Mouse (Mus musculus) ES-CJ7 (cell line): ENCODE results near the gene Adamts14.

Experiments
- DNase-seq: peaks from one replicate; pipeline ENCODE4 v3.0.0; 2011; ENCODE audit warnings: low read depth, low spot score

Gene Adamts14

GRCm38 (mm10) chr10:61232858-61233567 lies 40.2 kb downstream of the Adamts14 start:
- DNase-seq, result no peak

DNA sequence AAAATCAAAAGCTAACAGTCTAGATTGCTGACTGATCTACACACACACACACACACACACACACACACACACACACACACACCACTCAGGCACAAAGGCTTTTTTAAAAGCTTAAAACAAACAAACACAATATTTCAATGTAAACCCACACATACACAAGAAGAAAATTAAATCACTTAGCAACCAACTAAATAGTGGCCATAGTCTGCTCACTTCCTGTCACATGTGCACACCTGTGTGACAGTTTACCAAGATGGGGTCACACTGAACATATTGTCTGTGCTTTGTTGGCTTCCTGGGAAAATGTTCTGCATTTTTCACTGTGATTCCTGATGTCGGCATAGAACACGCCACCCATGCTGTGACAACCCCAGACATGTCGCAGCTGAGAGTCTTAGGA lies 41.5 kb downstream of the Adamts14 start:
- DNase-seq, result no peak

GRCm38 (mm10) chr10:61226784-61227396 lies 46.3 kb downstream of the Adamts14 start:
- no peak for DNase-seq

DNA sequence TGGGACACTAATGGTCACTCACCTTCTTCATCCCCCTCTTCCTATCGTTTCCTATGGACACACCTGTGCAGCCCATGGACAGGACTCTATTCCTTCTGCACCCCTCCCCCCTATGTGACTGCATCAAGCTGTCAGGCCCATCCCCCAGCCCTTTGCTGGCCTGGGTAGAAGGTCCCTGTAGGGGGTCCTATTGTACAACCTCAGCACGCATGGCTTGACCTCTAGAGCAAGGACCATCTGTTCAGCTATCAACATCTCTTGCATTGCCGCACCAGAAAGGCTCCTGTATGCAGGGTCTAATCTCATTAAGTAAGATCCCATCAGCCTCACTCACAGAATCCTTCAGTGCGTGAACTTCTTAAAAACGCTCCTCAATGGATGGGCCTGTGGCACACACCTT lies 47.5 kb downstream of the Adamts14 start:
- peak; percentile 84 for DNase-seq

- peak; percentile 48 for DNase-seq
Measured at GRCm38 (mm10) chr10:61219318-61219717, 53.9 kb downstream of the Adamts14 start.

- DNase-seq, result no peak
Measured at GRCm38 (mm10) chr10:61216163-61216562, 57.1 kb downstream of the Adamts14 start.

GRCm38 (mm10) chr10:61215658-61216057 lies 57.6 kb downstream of the Adamts14 start:
- peak; percentile 66 for DNase-seq

GRCm38 (mm10) chr10:61212817-61213216 lies 60.4 kb downstream of the Adamts14 start:
- peak; percentile 73 for DNase-seq

- DNase-seq, result peak; percentile 90
Measured at GRCm38 (mm10) chr10:61211743-61212142, 61.5 kb downstream of the Adamts14 start.

DNA sequence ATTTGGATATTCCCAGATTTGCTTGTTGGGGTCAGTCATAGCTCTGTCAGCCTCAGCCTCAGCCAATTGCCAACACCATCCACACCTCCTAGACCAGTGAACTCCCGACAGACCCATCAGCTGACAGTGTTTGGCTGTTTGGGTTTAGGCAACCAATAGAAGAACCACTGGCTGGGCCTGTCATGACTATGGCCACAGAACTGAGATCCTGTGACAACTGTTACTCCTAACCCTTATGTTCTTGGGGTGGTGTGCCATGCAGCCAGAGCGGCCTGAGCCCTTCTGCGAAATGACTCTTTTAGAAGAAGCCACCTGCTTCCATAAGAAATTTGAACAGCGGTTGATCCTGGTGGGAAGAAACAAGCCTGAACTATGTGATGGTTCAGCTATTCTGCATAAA lies 62.1 kb downstream of the Adamts14 start:
- DNase-seq, result no peak

DNA sequence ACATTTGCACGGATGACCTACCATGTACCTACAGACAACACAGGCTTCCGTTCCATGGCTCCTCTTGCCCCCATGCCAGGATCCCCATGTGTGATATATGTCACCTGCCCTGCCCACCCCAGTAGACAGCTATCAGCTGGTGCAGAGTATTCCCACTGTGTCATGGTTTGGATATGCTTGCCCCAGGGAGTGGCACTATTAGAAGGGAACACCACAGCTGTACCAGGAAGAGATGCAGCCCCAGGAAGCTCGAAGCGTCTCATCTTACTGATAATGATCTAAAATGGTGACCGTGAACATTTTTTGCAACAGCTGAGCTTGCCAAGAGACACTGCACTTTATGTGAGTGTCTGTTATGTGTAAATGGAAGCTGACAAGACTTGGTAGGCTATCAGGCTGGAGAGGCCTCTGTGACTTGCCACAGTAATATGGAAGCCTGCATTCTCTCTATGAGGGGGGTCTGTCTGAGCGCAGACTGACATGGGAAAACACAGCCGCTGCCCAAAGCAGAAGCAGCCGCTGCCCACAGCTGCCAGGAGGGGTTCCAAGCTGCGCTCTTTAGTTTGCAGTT lies 65.0 kb downstream of the Adamts14 start:
- DNase-seq, result no peak

DNA sequence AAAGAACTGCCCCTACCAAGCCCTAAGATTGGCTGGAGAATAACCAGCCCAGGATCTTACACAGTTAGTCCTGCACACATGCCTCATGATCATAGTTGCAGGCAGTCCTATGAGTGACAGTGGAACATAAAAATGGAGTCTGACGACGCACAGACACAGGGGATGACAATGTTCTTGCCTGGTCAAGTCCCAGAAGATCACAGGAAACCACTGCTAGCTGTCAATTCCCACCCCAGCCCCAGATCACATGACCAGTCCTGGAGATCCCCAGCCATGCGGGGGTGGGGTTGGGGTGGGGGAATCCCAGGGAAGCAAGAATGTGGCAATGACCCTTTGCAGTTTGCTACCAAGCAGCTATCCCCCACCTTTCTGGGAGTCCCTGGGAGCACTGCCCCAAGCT lies 69.3 kb downstream of the Adamts14 start:
- no peak for DNase-seq

GRCm38 (mm10) chr10:61201596-61202318 lies 71.5 kb downstream of the Adamts14 start:
- DNase-seq, result no peak

DNA sequence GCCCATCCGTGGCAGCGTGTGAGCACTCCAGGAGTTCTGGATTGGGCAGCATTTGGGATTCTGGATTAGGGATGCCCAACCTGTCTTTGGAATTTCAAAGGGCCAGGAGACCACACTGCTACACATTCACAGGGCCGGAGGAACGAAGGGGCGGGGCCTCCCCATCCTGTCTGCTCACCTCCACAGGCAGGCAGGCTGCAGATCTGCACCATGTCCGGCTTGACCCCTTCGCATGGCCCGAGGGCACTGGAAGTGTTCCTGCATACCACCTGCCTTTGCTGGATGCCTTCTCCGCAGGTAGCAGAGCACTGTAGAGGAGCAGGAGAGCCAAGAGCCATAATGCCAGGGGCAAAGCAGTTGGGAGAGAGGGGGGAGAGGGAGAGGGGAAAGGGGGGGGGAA lies 72.2 kb downstream of the Adamts14 start:
- DNase-seq, result peak; percentile 61

DNA sequence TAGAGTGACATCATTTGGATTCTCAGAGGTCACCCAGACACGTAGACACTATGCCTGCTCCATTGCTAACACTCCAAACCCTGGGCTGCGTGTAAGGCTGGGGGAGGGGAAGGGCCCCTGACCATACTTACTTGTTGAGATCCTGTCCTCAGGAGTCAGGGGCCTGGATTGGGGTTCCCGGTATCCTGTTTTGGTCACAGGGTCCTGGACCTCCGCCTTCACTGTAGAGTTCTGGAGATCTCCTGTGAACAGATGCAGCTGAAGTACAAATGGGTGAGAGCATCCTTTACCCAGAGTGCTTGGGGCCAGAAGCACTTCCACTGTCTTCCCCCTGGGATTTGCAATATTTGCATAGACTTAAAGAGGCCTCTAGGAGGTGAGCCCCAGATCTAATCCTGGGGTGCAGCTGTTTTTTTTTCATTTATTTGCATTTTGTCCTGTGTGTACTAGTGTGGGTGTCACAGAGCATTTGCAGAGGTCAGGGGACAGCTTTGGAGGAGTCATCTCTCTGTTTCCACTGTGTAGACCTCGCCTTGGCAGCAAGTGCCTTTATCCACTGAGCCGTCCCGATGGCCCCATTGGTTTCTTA lies 72.9 kb downstream of the Adamts14 start:
- no peak for DNase-seq

GRCm38 (mm10) chr10:61199566-61200213 lies 73.5 kb downstream of the Adamts14 start:
- peak; percentile 87 for DNase-seq

GRCm38 (mm10) chr10:61195718-61196291 lies 77.4 kb downstream of the Adamts14 start:
- DNase-seq, result no peak

GRCm38 (mm10) chr10:61195216-61195615 lies 78.0 kb downstream of the Adamts14 start:
- no peak for DNase-seq

- DNase-seq, result no peak
Measured at GRCm38 (mm10) chr10:61194611-61195010, 78.6 kb downstream of the Adamts14 start.

- DNase-seq, result no peak
Measured at GRCm38 (mm10) chr10:61188010-61188409, 85.2 kb downstream of the Adamts14 start.

DNA sequence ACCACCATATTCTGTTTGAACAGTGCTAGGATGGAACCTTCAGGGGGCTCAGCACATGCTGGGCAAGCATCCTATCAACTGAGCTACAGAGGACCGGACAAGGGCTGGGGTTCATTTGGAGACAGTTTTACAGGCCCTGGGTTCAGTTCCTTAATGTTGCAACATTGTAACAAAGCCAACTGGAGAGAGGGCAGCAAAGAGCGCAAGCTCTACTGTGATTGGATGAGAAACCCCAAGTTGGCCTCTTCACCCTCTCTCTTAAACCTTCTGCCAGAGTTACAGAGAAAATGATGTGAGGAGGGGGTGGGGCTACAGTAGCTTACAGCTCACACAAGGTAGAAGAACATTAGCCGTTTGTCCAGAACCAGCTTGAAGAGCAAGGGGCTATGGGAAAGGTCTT lies 86.2 kb downstream of the Adamts14 start:
- DNase-seq, result no peak
